Mouse (Mus musculus) colon, adult 2 months (tissue): ENCODE data around the gene Defb21. TPM values are rescaled to one million over a fixed set of nuclear protein-coding genes. Genes with fewer than 3 reads are reported as not detected.

Experiments
- polyA plus RNA-seq: library from polyadenylated mRNA; depleted of rRNA; stranded (reverse); fragments of >200 nt; gene quantifications from 2 replicates; pipeline ENCODE4 v1.2.3, GENCODE M21; 2012; rRNA removed

The Defb21 gene
- polyA plus RNA-seq, result not detected in 2 replicates

DNA sequence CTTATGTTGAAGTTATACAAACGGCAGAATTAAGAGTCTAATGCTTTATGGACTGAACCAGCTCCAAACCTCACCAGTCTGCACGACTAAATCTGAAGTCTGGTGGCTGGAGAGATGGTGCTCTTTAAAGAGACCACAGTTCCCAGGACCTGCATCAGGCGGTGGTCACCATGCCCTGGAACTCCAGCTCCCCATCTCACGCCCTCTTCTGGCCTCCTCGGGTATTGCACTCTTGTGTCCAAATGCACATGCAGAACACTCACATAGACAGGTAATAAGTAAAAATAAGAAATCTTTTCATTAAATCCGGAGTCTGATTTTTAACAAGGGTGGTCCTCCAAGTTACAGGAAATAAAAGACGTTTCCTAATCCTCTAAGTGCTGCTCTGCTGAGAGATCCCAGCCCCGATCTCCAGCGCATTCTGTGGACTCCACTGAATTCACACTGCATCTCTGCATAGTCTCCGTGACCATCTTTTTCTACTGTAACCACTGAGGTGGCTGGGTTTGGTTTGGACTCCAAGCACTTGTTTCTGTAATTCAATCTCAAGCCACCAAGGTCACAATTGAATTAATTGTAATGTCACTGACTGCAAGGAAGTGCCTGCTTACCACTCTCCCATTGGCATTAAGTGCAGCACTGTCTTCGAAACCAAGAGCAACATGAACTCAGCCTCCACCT, at the start of gene Defb21:
Defb21 (plus strand) TSS at position 631 of the 681 bp plus-strand sequence.

DNA sequence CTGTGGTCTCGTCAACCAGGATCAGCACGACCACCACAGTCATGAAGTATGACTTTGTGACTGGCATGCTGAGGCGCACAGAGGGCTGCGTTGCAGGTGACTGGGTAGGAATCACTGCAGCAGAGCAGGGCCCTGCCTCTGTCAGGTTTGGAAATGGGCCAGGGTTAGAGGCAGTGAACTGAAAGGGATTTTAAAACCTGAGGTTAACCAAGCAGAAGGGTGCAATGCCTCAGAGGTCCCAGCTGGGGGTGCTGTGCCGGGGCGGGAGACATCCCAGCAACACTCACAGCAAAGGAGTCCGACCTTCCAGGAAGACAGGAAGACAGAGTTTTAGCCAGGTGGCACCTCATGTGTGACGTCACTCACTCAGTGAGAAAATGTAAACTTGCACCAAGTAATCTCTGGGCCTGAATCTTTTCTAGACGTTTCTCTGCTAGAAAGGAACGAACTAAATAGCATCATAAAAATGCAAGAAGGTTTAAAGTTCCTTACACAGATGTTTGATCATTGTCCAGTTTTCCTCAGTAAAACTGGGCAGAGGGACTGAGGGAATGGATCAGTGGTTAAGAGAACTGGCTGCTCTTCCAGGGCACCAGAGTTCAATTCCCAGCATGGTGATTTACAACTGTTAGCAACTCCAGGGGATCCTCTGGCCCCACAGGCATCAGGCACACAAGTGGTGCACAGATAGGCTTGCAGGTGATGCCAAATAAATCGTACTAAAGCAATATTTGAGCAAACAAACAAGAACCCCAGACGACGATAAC, 32.4 kb upstream of the Defb21 start, which contains the start of gene Defb29:
Defb29 (minus strand) TSS at position 155 of the 767 bp plus-strand sequence.

DNA sequence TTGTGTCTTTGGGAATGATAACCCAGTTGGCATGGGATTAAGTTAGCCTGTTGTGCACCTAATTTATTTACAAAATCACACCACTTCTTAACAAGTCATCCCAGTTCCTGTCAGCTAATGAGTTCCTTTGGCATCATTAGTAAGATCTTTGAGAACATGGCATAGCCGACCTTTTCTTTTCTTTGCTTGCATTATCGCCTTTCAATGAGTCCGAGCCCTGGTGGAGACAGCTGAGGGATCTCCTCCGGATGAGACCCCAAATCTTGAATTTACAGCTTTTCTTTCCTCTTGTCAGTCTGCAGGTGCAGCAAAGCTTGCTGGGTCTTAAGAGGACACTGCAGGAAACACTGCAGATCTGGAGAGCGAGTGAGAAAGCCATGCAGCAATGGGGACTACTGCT, 3.5 kb upstream of the Defb21 start, which contains the start of gene Gm17416:
Gm17416 (plus strand) TSS at position 301 of the 400 bp plus-strand sequence.

DNA sequence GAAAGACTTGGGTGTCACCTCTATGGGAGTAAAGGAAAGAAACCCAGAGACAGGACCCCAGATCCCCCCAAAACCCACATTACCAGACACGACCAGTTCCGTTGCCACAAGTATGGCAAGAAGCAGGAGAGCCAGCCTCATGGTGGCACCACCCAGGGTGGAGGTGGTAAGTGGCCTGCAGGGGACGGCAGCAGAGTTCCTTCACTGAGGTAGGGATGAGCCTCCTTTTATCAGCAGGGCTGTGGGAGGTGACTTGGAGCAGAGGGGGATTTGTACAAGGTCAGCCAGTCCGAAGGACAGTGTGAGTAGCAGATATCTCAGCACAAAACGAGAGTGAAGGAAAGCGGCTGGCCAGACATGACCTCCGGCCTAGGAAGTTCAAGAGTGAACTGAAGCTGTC, 7.6 kb downstream of the Defb21 start, which contains the start of gene Defb19:
Defb19 (minus strand) TSS at position 206 of the 400 bp plus-strand sequence.

DNA sequence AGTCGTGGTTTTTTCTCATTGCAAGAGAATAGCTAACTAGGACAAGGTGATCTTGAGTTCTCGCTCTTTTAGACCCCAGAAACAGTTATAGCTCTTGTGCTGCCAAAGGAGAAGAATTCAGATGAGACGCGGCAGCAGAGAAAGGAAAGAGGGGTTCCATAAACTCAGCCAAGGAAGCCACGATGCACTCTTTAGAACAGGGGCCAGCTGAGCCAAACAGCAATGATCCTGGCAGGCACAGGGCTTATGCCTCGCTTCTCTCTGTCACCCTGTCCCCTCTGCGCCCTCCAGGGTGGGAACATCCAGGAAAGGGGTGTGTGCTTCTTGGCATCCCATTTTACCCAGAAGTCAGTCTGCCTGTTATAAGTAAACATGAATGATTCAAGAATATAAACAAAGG, 26.8 kb downstream of the Defb21 start, which contains the start of gene Defb45:
Defb45 (minus strand) TSS at position 101 of the 400 bp plus-strand sequence.

DNA sequence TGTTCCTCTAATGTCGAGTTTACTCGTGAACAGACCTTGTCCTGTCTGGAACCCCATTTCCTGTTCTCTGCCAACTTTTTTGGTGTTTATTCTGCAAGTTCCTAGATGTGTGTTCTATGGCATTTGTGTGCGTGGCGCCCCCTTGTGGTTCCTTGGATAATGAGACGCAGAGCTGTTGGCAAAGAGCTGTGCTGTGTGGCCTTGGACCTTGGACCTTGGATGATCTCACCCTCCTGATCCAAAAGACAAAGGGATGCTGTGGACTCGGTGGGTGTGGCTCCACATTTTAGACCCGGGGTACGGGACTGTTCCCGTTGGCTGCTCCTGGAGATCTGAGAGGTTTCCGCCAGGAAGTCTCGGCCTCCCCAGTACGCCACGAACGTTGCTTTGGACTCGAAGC, 31.5 kb downstream of the Defb21 start, which contains the start of gene Defb36:
Defb36 (plus strand) TSS at position 271 of the 400 bp plus-strand sequence.

DNA sequence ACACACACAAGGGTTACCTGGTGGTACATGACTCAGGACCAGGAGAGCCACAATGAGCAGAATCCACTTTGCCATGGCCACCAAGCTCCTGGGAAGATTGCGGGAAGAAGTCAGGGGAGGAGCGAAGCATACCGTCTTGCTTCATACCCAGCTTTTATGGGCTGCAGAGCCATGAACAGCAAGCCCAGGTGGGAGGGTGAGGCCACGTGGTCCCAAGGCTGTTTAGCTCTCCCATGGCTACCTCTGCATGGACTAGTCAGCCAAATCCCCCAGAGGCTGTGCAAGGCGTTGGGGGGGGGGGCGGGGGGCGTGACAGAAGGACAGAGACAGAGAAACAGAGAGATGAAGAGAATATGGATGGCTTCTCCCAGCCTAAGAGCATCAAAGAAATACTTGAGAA, 50.4 kb downstream of the Defb21 start, which contains the start of gene Defb25:
Defb25 (minus strand) TSS at position 101 of the 400 bp plus-strand sequence.

Other genes starting within 250 kb of the Defb21 start
- gene Rbck1, start 240.1 kb upstream of the Defb21 start, polyA plus RNA-seq, result 239 and 263 TPM in 2 replicates
- 0.86 and 1.2 TPM in 2 replicates for gene Trib3, start 228.7 kb upstream of the Defb21 start, polyA plus RNA-seq
- 0.73 and 0.76 TPM in 2 replicates for gene Nrsn2, start 196.1 kb upstream of the Defb21 start, polyA plus RNA-seq
- 4.1 and 4.9 TPM in 2 replicates for gene Sox12, start 174.7 kb upstream of the Defb21 start, polyA plus RNA-seq
- gene Zcchc3, start 157.7 kb upstream of the Defb21 start, polyA plus RNA-seq, result 2.9 and 4.2 TPM in 2 replicates
- gene 6820408C15Rik, start 157.2 kb upstream of the Defb21 start, polyA plus RNA-seq, result not detected in 2 replicates
- gene Defb23, start 108.1 kb upstream of the Defb21 start, polyA plus RNA-seq, result not detected in 2 replicates
- not detected in 2 replicates for gene Defb20, start 95.7 kb upstream of the Defb21 start, polyA plus RNA-seq
- gene Defb22, start 82.6 kb upstream of the Defb21 start, polyA plus RNA-seq, result not detected in 2 replicates
- gene Defb26, start 61.1 kb upstream of the Defb21 start, polyA plus RNA-seq, result not detected in 2 replicates
- gene Defb28, start 54.5 kb upstream of the Defb21 start, polyA plus RNA-seq, result not detected in 2 replicates
- not detected in 2 replicates for gene Defb29, start 32.6 kb upstream of the Defb21 start, polyA plus RNA-seq
- gene Gm17416, start 3.4 kb upstream of the Defb21 start, polyA plus RNA-seq, result not detected in 2 replicates
- not detected in 2 replicates for gene Defb19, start 7.6 kb downstream of the Defb21 start, polyA plus RNA-seq
- 0.51 TPM in 1 of 2 replicates, not detected in the other for gene Defb45, start 26.7 kb downstream of the Defb21 start, polyA plus RNA-seq
- gene Defb36, start 31.6 kb downstream of the Defb21 start, polyA plus RNA-seq, result 0.35 TPM in 1 of 2 replicates, not detected in the other
- not detected in 2 replicates for gene Defb25, start 50.3 kb downstream of the Defb21 start, polyA plus RNA-seq
- gene Rem1, start 54.2 kb downstream of the Defb21 start, polyA plus RNA-seq, result 11.0 and 13.3 TPM in 2 replicates
- 166 and 184 TPM in 2 replicates for gene H13, start 96.7 kb downstream of the Defb21 start, polyA plus RNA-seq
- 2.8 and 3.4 TPM in 2 replicates for gene Mcts2, start 114.3 kb downstream of the Defb21 start, polyA plus RNA-seq
- 963 and 1,196 TPM in 2 replicates for gene Id1, start 163.5 kb downstream of the Defb21 start, polyA plus RNA-seq
- gene Cox4i2, start 181.4 kb downstream of the Defb21 start, polyA plus RNA-seq, result 3.6 and 3.7 TPM in 2 replicates